ENCODE assay signal across 16 mouse cellular contexts in genomic region chr11:78889156-78889555, GRCm38 (mm10).
"Had no signal": no experiment of that assay in that cellular context is flagged by ENCODE, and none has a peak within 500 bp of the region (broad histone marks: within the 10 kb centered on the region; RNA-seq: fewer than 3 reads in every experiment).

No protein-coding gene starts in this region.

- DNase-seq: layer of hippocampus, postnatal 36 days; liver, embryonic 13.5 days; lung, adult 2 months; lung, postnatal 14 days; lung, postnatal 4 days; midbrain, embryonic 14.5 days; right cerebral cortex, adult 18-20 months; right cerebral cortex, postnatal 14 days; spleen, adult 18-20 months; thymus, adult 2 months; thymus, postnatal 14 days; thymus, postnatal 4 days had no signal

- H3K4me3 ChIP-seq: left cerebral cortex, adult 2 months; liver, embryonic 13.5 days; neural tube, embryonic 12.5 days; neural tube, embryonic 15.5 days had no signal

- H3K27me3 ChIP-seq: liver, embryonic 13.5 days; neural tube, embryonic 12.5 days; neural tube, embryonic 15.5 days had no signal

- H3K36me3 ChIP-seq: liver, embryonic 13.5 days; neural tube, embryonic 12.5 days; neural tube, embryonic 15.5 days had no signal

- H3K9me3 ChIP-seq: liver, embryonic 13.5 days; neural tube, embryonic 12.5 days; neural tube, embryonic 15.5 days had no signal

- H3K27ac ChIP-seq: left cerebral cortex, adult 2 months; liver, embryonic 13.5 days; neural tube, embryonic 12.5 days; neural tube, embryonic 15.5 days; stomach, postnatal 0 days had no signal
